Mouse (Mus musculus) midbrain, embryonic 13.5 days (tissue): ENCODE data around the gene Ptpn3. TPM values are rescaled to one million over a fixed set of nuclear protein-coding genes. Genes with fewer than 3 reads are reported as not detected.

Experiments used
- ATAC-seq: fragments of 200-750 bp; cut with Nextera tagmentation; 2 replicates; pipeline ENCODE4 v1.8.0; 2017; ENCODE audit warnings: mild to moderate bottlenecking, moderate TSS enrichment, moderate library complexity
- H3K27ac ChIP-seq: fragments of 300-500 bp; sonication (generic); 2 replicates; pipeline ENCODE4 v1.5.1; 2015; ENCODE audit warnings: inconsistent platforms, mild to moderate bottlenecking, moderate library complexity
- H3K27me3 ChIP-seq: fragments of 300-500 bp; sonication (generic); 2 replicates; pipeline ENCODE4 v1.6.1; 2015; ENCODE audit warnings: mild to moderate bottlenecking, inconsistent platforms
- H3K36me3 ChIP-seq: fragments of 300-500 bp; sonication (generic); 2 replicates; pipeline ENCODE4 v1.6.1; 2015; ENCODE audit warnings: mild to moderate bottlenecking, inconsistent platforms
- H3K4me1 ChIP-seq: fragments of 300-500 bp; sonication (generic); replicated peaks from 2 replicates; pipeline ENCODE4 v1.6.1; 2015; ENCODE audit warnings: inconsistent platforms
- H3K4me2 ChIP-seq: fragments of 300-500 bp; sonication (generic); replicated peaks from 2 replicates; pipeline ENCODE4 v1.6.1; 2015; ENCODE audit warnings: moderate library complexity, mild to moderate bottlenecking, inconsistent platforms
- H3K4me3 ChIP-seq: fragments of 300-500 bp; sonication (generic); replicated peaks from 2 replicates; pipeline ENCODE4 v1.5.1; 2015; ENCODE audit warnings: mild to moderate bottlenecking, inconsistent platforms
- H3K9ac ChIP-seq: fragments of 300-500 bp; sonication (generic); replicated peaks from 2 replicates; pipeline ENCODE4 v1.6.1; 2015; ENCODE audit warnings: mild to moderate bottlenecking, inconsistent platforms
- H3K9me3 ChIP-seq: fragments of 300-500 bp; sonication (generic); 2 replicates; pipeline ENCODE4 v1.6.1; 2016; ENCODE audit warnings: mild to moderate bottlenecking, inconsistent platforms
- WGBS: fragments of 180-500 bp; shearing (Covaris S2); methylation state at CpG from one replicate; pipeline ENCODE4 v1.1.7; 2015; 5-methylcytosine and 5-hydroxymethylcytosine counted together
- polyA plus RNA-seq: library from polyadenylated mRNA; unstranded; fragments of >200 nt; fragmentation: Nextera tagmentation; extraction: Ambion mirVana; gene quantifications from 2 replicates; pipeline ENCODE4 v1.2.1, GENCODE M21; 2015

Gene Ptpn3
- polyA plus RNA-seq, 1 experiment from 2014 or later: 1.5 TPM

DNA sequence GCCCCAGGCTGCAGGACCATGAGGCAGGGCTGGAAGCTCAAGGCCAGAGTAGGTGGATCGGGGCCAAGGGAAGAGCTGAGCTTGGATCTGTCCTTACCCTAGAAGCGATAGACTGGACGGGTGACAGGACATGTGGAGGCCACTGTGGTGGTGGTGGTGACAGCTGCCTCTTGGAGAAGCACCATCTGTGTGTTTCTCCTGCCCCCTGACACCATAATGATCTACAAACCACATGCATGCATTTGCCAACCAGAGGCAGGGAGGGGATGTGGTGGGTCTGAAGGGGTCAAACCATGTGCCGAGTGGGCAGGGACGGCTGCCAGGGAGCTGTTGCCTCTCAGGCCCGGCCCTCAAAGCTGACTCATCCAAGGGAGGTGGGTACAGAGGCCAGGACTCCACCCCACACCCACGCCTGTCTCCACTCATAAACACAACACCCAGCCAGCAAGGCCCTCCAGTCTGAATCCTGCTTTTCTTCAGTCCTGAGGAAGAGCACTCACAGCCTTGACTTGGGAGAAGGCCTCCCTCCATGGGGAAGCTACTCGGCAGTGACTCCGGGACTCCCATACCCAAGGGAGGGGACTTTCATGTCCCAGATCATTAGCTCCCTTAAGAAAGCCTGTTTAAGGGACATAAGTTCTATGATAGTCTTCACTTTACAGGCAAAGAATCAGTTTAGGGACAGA, 6.5 kb downstream of the Ptpn3 start:
- 84% methylated on average over 9 of the region's 9 CpGs for WGBS
- H3K9me3 ChIP-seq: no peaks in the 10 kb centered on the region
- no peak overlapping the region for H3K4me3 ChIP-seq
- no peaks in the 10 kb centered on the region for H3K36me3 ChIP-seq
- no peak for ATAC-seq
- no peak overlapping the region for H3K4me2 ChIP-seq
- peaks cover 13% of the 10 kb centered on the region for H3K4me1 ChIP-seq
- H3K27me3 ChIP-seq: peaks cover 34% of the 10 kb centered on the region
- no peak overlapping the region for H3K9ac ChIP-seq
- H3K27ac ChIP-seq: no peak overlapping the region

GRCm38 (mm10) chr4:57292670-57293069, 9.0 kb downstream of the Ptpn3 start:
- 91% methylated on average over 5 of the region's 5 CpGs for whole genome bisulfite sequencing

GRCm38 (mm10) chr4:57290049-57290448, 11.6 kb downstream of the Ptpn3 start:
- no peaks in the 10 kb centered on the region for H3K36me3 ChIP-seq

More at GRCm38 (mm10) chr4:57292670-57293069, 9.0 kb downstream of the Ptpn3 start:
- Histone ChIP-seq H3K4me2 (no peak overlapping the region), H3K9me3 (no peaks in the 10 kb centered on the region), H3K36me3 (no peaks in the 10 kb centered on the region), H3K4me1 (no peaks in the 10 kb centered on the region), H3K4me3 (no peak overlapping the region), H3K27me3 (peaks cover 9% of the 10 kb centered on the region), H3K27ac (no peak overlapping the region), H3K9ac (no peak overlapping the region)
- ATAC-seq: no peak

GRCm38 (mm10) chr4:57287808-57288207, 13.8 kb downstream of the Ptpn3 start:
- H3K9ac ChIP-seq: no peak overlapping the region
- no peaks in the 10 kb centered on the region for H3K9me3 ChIP-seq
- ATAC-seq: no peak
- no peaks in the 10 kb centered on the region for H3K36me3 ChIP-seq
- H3K4me2 ChIP-seq: no peak overlapping the region
- no peak overlapping the region for H3K4me3 ChIP-seq
- H3K4me1 ChIP-seq: no peaks in the 10 kb centered on the region
- WGBS: 90% methylated on average over 3 of the region's 3 CpGs
- H3K27ac ChIP-seq: no peak overlapping the region
- no peaks in the 10 kb centered on the region for H3K27me3 ChIP-seq

More at GRCm38 (mm10) chr4:57290049-57290448, 11.6 kb downstream of the Ptpn3 start:
- H3K9ac ChIP-seq: no peak overlapping the region
- no peak overlapping the region for H3K4me2 ChIP-seq
- no peaks in the 10 kb centered on the region; the same call in 1 of the 2 replicates for H3K27me3 ChIP-seq
- H3K27ac ChIP-seq: no peak overlapping the region
- no peaks in the 10 kb centered on the region for H3K9me3 ChIP-seq
- 94% methylated on average over 6 of the region's 6 CpGs for WGBS
- no peak overlapping the region for H3K4me3 ChIP-seq
- no peaks in the 10 kb centered on the region for H3K4me1 ChIP-seq
- no peak for ATAC-seq

- Histone ChIP-seq H3K27me3 (no peaks in the 10 kb centered on the region), H3K4me2 (no peak overlapping the region), H3K4me1 (no peaks in the 10 kb centered on the region), H3K4me3 (no peak overlapping the region), H3K9ac (no peak overlapping the region), H3K36me3 (no peaks in the 10 kb centered on the region), H3K9me3 (no peaks in the 10 kb centered on the region), H3K27ac (no peak overlapping the region)
- WGBS: 95% methylated on average over 2 of the region's 2 CpGs
- no peak for ATAC-seq
These were observed 16.4 kb downstream of the Ptpn3 start for GRCm38 (mm10) chr4:57285251-57285650.

GRCm38 (mm10) chr4:57283189-57283588, 18.4 kb downstream of the Ptpn3 start:
- Histone ChIP-seq H3K4me2 (no peak overlapping the region), H3K36me3 (no peaks in the 10 kb centered on the region), H3K4me3 (no peak overlapping the region), H3K27me3 (no peaks in the 10 kb centered on the region), H3K9me3 (no peaks in the 10 kb centered on the region), H3K4me1 (no peaks in the 10 kb centered on the region), H3K9ac (no peak overlapping the region), H3K27ac (no peak overlapping the region)
- ATAC-seq: no peak
- WGBS: 85% methylated on average over 3 of the region's 3 CpGs

DNA sequence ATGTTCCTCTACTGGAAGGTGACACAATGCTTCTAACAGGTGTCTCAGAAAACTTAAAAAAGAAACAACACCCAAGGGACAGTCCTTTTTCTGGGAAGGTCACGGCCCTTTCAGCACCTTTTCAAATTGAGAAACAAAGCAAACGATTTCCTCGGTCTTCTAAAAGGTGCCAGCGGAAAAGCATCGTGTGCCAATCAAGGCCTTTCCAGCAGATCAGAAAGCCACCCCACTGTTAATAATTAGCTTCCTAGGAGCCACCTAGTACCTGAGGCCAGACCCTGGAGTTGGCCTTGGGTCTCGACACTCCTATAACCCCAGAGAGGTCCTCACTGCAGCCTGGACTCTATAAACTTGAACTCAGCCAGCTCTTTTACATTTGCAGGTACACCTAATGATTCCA, 19.0 kb downstream of the Ptpn3 start:
- no peaks in the 10 kb centered on the region for H3K9me3 ChIP-seq
- 85% methylated on average over 6 of the region's 6 CpGs for WGBS
- H3K27ac ChIP-seq: no peak overlapping the region
- no peak overlapping the region for H3K4me3 ChIP-seq
- no peak overlapping the region for H3K9ac ChIP-seq
- no peak for ATAC-seq
- no peaks in the 10 kb centered on the region for H3K4me1 ChIP-seq
- no peak overlapping the region for H3K4me2 ChIP-seq
- H3K36me3 ChIP-seq: no peaks in the 10 kb centered on the region
- H3K27me3 ChIP-seq: no peaks in the 10 kb centered on the region

DNA sequence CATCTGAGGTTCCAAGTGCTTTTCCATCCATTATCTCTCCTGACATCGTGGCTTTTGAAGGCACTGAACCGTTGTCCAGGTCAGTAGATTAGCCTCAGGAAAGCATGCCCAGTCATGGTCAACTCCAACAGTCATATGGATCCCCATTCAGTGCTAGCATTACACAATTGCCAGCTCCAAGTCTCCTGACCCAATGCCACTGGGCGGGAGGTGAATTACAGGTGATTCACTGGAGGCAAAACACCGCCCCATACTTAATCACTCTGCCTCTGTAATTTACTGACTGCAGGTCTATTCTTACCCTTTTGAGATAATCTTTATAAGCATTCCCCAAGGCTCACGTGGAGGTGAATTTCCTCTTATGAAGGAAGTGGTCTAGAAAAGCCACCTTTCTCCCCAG, 19.5 kb downstream of the Ptpn3 start:
- Histone ChIP-seq H3K4me2 (no peak overlapping the region), H3K4me1 (no peaks in the 10 kb centered on the region), H3K4me3 (no peak overlapping the region), H3K9ac (no peak overlapping the region), H3K27me3 (no peaks in the 10 kb centered on the region), H3K27ac (no peak overlapping the region), H3K9me3 (no peaks in the 10 kb centered on the region), H3K36me3 (no peaks in the 10 kb centered on the region)
- WGBS: 88% methylated on average over 5 of the region's 5 CpGs
- ATAC-seq: no peak

DNA sequence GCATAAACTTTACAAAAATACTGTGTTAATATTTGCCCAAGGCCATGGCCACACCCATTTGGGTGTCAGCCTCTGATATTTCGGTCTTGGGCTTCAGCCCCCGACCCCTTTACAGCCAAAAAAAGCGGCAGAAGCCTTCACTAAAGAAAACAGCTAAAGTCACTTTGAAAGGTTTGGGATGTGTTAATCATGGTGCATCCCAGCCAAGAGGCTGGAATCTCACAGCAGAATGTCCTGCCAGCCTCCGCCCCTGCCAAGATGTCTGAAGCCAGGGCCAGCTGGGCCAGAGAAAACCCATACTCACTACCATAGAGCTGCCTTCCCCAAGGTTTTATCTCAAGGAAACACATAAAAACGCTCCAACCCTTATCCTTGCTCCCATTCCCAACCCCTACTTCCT, 20.7 kb downstream of the Ptpn3 start:
- H3K4me1 ChIP-seq: no peaks in the 10 kb centered on the region
- no peak overlapping the region for H3K27ac ChIP-seq
- H3K9me3 ChIP-seq: no peaks in the 10 kb centered on the region
- H3K9ac ChIP-seq: no peak overlapping the region
- no peak for ATAC-seq
- 91% methylated on average over 5 of the region's 5 CpGs for WGBS
- no peak overlapping the region for H3K4me3 ChIP-seq
- no peaks in the 10 kb centered on the region for H3K36me3 ChIP-seq
- H3K27me3 ChIP-seq: no peaks in the 10 kb centered on the region
- no peak overlapping the region for H3K4me2 ChIP-seq

DNA sequence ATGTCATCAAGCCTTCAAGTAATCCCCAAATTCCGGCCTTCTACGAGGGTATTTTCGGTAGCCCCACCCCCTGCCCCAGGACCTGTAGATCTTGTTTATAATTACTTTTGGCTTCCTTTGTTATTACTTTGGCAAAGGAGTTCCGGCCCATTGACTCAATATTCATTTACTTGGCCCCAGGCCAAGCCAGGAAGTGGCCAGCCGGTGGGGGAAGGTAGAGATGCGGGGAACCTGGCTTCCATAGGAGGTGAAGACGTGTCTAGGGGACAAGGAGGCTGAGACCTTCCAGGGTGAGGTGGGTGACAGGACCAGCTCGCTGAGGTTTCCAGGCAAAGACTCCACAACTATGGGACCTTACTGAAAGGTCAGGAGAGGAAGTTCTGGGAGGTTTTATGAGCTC, 22.4 kb downstream of the Ptpn3 start:
- no peaks in the 10 kb centered on the region for H3K27me3 ChIP-seq
- no peak for ATAC-seq
- no peak overlapping the region for H3K27ac ChIP-seq
- no peaks in the 10 kb centered on the region for H3K36me3 ChIP-seq
- H3K4me1 ChIP-seq: peaks cover 2% of the 10 kb centered on the region; the same call in 1 of the 2 replicates
- H3K4me2 ChIP-seq: no peak overlapping the region
- WGBS: 40% methylated on average over 8 of the region's 8 CpGs
- H3K9ac ChIP-seq: no peak overlapping the region
- H3K4me3 ChIP-seq: no peak overlapping the region
- no peaks in the 10 kb centered on the region for H3K9me3 ChIP-seq

DNA sequence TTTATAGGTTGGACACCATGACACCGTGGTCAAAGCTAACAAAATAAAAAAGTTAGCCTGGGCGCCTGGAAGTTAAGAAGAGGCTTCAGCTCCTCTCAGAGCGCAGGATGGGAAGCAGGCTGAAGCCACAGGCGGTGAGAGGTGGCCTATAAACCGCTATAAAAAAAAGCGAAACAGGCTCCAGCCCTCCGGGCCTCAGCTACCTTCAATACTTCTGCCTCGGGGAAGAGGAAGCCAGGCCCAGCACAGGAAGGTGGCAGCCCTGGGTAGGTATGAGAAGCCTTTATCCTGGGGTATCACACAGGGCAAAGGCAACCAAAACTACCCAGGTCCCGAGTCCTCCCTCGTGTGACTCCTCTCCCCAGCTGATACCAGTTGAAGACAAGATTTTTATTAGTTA, 22.8 kb downstream of the Ptpn3 start:
- H3K36me3 ChIP-seq: no peaks in the 10 kb centered on the region
- WGBS: 61% methylated on average over 10 of the region's 10 CpGs

GRCm38 (mm10) chr4:57277671-57278070, 24.0 kb downstream of the Ptpn3 start:
- WGBS: 75% methylated on average over 3 of the region's 3 CpGs

More for the DNA sequence above, 22.8 kb downstream of the Ptpn3 start:
- Histone ChIP-seq H3K27me3 (no peaks in the 10 kb centered on the region), H3K4me2 (no peak overlapping the region), H3K9me3 (no peaks in the 10 kb centered on the region), H3K9ac (no peak overlapping the region), H3K27ac (no peak overlapping the region), H3K4me1 (peaks cover 5% of the 10 kb centered on the region), H3K4me3 (no peak overlapping the region)
- ATAC-seq: no peak

More at GRCm38 (mm10) chr4:57277671-57278070, 24.0 kb downstream of the Ptpn3 start:
- H3K4me2 ChIP-seq: no peak overlapping the region
- ATAC-seq: no peak
- H3K27me3 ChIP-seq: no peaks in the 10 kb centered on the region
- H3K9ac ChIP-seq: no peak overlapping the region
- no peak overlapping the region for H3K4me3 ChIP-seq
- H3K9me3 ChIP-seq: no peaks in the 10 kb centered on the region
- H3K4me1 ChIP-seq: peaks cover 11% of the 10 kb centered on the region
- no peaks in the 10 kb centered on the region for H3K36me3 ChIP-seq
- no peak overlapping the region for H3K27ac ChIP-seq
